Mouse (Mus musculus): ENCODE results near the gene Pcif1.

Gene Pcif1

GRCm38 (mm10) chr2:164921984-164922383 lies 42.9 kb downstream of the Pcif1 start:
- no peak for DNase-seq (ENCODE audit: low spot score in 2 of 2)

DNA sequence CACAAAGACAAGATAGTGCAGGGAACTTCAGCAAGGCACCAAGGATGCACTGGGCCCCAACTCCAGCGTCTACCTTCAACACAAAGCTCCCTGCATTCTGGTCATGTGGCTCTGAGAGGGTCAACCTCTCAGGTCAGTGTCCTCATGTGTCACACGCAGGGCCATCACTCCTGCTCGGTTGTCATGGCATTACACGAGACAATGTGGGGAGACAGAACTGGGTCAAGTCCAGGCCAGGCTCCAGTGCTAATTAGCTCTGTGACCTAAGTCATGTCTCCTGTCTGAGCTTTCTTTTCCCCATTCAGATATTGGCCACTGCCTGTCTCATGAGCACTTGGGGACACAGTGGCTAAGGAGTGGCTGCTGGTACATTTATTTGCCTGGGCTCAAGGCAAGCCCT lies 44.2 kb downstream of the Pcif1 start:
- DNase-seq (ENCODE audit: low spot score in 2 of 2), result no peak

DNA sequence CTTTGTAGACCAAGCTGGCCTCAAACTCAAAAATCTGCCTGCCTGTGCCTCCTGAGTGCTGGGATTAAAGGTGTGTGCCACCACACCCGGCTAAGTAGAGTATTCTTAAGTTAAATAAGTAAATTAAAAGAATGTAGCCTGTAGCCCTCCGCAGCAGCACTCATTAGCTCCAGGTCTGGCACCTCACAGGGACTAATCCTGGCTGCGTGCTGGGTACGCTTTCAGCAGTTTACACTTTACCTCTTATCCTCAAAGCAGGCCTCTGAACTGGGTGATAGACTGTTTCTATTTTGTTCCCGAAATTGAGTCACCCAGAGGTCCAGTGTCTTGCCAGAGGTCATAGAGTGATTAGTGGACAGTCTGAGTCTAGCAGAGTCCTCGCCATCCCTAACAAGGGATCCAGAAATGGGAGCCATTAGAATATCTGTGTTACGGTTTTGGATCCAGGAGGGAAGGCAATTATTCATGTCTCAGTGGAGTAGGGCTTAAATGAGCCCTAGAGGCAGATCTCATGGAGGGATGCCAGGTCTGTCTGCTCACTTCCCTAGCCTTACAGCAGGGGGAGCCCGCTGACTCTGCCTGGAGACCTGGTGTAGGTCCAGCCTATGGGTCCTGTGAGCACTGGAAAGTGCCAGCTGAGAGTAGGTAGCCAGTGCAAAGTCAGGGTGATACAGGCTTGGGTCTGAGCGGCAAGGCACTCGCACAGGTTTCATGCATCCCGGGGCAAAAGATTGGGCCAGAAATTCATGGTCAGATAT lies 45.2 kb downstream of the Pcif1 start:
- DNase-seq (ENCODE audit: low spot score in 2 of 2), result peak; percentile 78 to 80

DNA sequence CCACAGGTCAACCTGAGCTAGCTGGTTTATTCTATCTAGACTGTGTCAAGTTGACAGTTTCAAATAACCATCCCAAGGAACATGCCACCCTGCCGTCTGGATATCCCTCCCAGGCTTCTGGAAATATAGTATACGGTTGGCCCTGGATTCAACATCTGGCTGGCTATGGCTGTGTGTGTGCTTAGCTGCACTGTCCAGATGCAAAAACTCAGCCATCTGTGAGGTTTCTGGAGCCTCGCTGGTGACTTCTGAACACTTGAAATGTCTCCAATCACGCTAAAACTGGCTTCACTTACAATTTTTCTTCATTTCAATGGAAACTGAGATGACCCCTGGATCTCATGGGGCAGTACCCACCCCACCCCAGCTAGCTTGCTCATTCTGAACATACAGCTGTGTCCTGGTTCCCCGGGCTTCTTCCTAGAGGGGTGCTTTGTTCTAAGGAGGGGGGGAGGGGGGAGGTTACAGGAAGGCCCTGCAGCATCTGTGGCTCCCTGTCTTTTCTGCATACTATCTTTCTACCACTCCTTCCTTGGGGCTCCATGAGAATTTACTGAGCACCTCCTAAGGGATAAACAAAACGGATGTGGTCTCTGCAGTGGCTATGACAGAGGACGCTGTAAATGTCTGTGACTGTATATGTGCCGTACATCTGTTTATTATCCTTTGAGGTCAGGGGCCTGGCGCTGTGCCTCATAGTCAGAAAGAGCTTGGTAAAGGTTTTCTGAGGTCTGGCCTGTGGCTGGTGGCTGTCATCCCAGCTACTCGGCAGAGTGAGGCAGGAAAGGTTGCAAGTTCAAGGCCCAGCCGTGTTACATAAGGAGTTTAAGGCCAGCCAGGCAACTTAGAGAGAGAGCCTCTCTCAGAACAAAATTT lies 51.8 kb downstream of the Pcif1 start:
- DNase-seq (ENCODE audit: low spot score in 2 of 2), result no peak

DNA sequence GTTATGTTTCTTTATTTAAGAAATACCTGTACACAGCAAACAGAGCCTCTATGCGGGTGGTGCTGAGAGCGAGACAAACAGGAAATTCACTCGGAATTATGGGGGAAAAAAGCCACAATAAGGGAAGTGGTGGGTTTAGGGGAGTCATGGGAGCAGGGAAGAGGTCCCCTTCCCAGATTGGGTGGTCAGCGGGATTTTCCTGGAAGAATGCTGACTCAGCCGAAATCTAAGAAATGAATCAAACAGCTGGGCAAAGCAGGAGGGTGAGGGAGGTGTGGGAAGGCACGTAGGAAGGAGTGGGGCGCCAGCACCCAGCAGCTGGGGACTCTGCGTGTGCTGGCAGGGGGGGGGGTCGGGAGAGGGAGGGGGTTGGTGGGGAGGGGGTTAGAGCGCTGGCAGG lies 54.4 kb downstream of the Pcif1 start:
- DNase-seq (ENCODE audit: low spot score in 2 of 2), result no peak

- no peak for DNase-seq (ENCODE audit: low spot score in 2 of 2)
Measured at GRCm38 (mm10) chr2:164935991-164936390, 56.9 kb downstream of the Pcif1 start.

DNA sequence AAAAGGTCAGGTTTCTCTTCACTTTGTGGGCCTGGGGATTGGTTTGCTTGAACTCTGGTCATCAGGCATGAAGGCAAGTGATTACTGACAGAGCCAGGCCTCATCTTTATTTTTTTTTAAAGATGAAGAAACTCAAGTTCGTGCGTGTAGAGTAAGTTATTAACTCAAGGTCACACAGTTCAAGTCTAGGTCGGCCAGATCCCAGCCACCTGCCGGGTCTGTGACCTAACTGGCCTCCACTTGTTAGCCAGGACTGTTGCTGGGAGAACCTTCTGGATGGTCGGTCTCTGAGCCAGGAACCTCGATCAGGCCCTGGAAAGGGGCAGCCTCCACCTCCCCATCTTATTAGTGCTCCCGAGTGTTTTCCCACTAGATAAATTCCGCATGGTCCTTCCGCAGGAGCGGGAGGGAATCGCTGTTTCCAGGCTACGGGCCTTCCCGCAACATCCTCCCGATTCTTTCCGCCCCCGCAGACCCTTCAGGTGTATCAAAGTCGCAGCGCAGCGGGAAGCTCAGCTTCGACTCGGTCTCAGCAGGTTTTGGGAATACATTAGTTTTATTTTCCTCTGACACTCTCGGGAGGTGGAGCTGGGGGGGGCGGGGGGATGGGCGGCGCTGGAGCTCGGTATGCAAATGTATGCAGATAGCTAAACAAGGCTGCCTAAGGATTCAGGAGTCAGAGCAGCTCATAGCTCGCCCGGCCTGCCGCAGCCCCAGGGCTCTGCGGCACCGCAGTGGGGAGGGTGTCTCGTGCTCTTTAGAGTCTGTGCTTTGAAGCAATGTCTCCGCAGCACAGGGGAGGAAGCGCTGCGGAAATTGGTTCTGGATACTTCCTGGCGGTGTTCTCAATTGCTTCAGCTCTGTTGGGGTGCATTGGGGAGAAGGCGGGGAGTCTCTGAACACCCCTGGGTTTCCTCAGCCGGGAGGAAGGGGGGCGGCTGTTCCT lies 59.3 kb downstream of the Pcif1 start:
- DNase-seq (ENCODE audit: low spot score in 2 of 2), result peak; percentile 40 to 47

DNA sequence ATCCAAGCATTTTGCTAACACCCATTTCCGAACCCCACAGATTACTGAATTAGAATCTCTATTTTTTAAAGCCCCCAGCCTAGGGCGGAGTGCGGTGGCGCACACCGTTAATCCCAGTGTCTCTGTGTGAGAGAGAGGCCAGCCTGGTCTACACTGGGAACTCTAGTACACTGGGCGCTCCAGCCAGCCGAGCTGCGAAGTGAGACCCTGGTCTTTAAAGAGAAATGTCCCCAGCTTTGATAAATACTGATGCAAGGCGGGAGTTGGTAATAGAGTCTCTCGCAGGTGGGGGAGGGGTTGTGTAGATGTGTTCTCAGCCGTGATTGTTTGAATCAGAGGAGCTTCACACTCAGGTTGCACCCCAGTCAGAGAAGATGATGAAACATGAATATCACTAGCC lies 60.0 kb downstream of the Pcif1 start:
- no peak for DNase-seq (ENCODE audit: low spot score in 2 of 2)

DNA sequence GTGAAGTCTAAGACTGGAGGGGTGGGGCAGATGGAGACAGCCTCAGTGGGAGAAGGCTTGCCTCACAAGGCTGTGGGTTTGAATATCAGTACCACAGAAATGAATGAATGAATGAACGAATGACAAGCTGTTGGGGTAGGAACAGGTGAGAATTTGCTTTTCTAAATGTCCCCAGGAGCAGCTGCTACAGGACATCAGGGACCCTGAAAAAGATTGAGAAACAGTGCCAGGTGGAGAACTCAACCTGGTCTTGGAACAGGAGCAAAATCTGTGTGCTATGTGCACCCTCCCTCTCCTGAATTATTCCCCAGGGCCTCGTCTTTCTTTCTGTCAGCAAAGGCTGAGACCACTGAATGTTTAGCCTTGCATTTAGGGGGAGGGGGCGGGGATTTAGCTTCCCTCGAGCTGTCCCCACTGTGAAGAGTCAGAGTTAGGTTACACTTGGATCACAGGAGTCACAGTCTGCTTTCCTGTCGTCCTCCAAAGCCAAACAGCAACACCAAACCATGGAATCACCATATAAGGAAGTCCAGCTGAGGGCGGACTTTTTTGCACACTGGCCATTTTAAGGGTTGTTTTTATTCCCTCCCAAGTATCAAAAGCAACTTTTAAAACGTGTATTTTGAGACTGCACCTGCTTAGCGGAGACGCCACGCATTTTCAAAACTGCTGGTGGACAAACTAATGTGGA lies 61.2 kb downstream of the Pcif1 start, which contains the start of gene Mmp9:
Mmp9 (plus strand) TSS at position 641 of the 691 bp plus-strand sequence.
- DNase-seq (ENCODE audit: low spot score in 2 of 2), result no peak

- DNase-seq (ENCODE audit: low spot score in 2 of 2), result peak; percentile 80 to 81
Measured at GRCm38 (mm10) chr2:164942692-164943290, 63.7 kb downstream of the Pcif1 start.

All from spleen, postnatal 36 days (tissue).